Mouse (Mus musculus) liver, adult 2 months (tissue): ENCODE data around the gene Car6. TPM values are rescaled to one million over a fixed set of nuclear protein-coding genes. Genes with fewer than 3 reads are reported as not detected.
A peak's percentile ranks its signal among the peaks of the same experiment; 100 is the strongest.

ENCODE experiments used
- DNase-seq: peaks from one replicate; pipeline ENCODE4 v3.0.0-alpha.2; 2011; ENCODE audit warnings: low read depth, low spot score; ENCODE audit errors: extremely low read depth
- H3K27ac ChIP-seq: fragments of 200-500 bp; replicated peaks from 2 replicates; pipeline ENCODE4 v1.5.1; 2012; ENCODE audit warnings: low read depth, mild to moderate bottlenecking, control low read depth, inconsistent platforms, low read length; ENCODE audit not compliant: insufficient read depth
- H3K27me3 ChIP-seq: fragments of 200-500 bp; 2 replicates; pipeline ENCODE4 v1.6.1; 2012; ENCODE audit warnings: mild to moderate bottlenecking, moderate library complexity, low read length, inconsistent platforms; ENCODE audit not compliant: control insufficient read depth, insufficient read depth
- H3K36me3 ChIP-seq: fragments of 200-500 bp; 2 replicates; pipeline ENCODE4 v1.6.1; 2012; ENCODE audit warnings: low read length, inconsistent platforms; ENCODE audit not compliant: control insufficient read depth, insufficient read depth
- H3K4me1 ChIP-seq: fragments of 200-500 bp; 2 replicates; pipeline ENCODE4 v1.6.1; 2011; ENCODE audit warnings: low read length; ENCODE audit not compliant: control insufficient read depth, insufficient read depth
- H3K4me3 ChIP-seq: fragments of 200-500 bp; 2 replicates; pipeline ENCODE4 v1.5.1; 2011; ENCODE audit warnings: low read depth, mild to moderate bottlenecking, control low read depth, low read length, moderate library complexity; ENCODE audit not compliant: insufficient read depth
- H3K79me2 ChIP-seq: fragments of 200-500 bp; 2 replicates; pipeline ENCODE4 v1.6.1; 2012; ENCODE audit warnings: inconsistent platforms, mild to moderate bottlenecking, low read length, moderate library complexity; ENCODE audit not compliant: control insufficient read depth, insufficient read depth
- H3K9ac ChIP-seq: fragments of 200-500 bp; 2 replicates; pipeline ENCODE4 v1.6.1; 2012; ENCODE audit warnings: low read depth, mild to moderate bottlenecking, control low read depth, inconsistent platforms, low read length
- CTCF ChIP-seq: fragments of 200-500 bp; IDR thresholded peaks from 2 replicates; pipeline ENCODE4 v1.5.1; 2011; ENCODE audit warnings: low read depth, low read length, control low read depth
- POLR2A ChIP-seq: fragments of 200-500 bp; IDR thresholded peaks from 2 replicates; pipeline ENCODE4 v1.6.1; 2011; ENCODE audit warnings: low read length, control low read depth; ENCODE audit not compliant: insufficient read depth; ENCODE audit errors: extremely low read depth
- WGBS: fragments of 180-500 bp; shearing (Covaris S2); methylation state at CpG from one replicate; pipeline ENCODE4 v1.1.7; 2018; 5-methylcytosine and 5-hydroxymethylcytosine counted together
- polyA plus RNA-seq: library from polyadenylated mRNA; depleted of rRNA; stranded (reverse); fragments of >200 nt; gene quantifications from 2 replicates; pipeline ENCODE4 v1.2.3, GENCODE M21; 2012
- total RNA-seq: library from RNA; depleted of rRNA; stranded (reverse); fragments of >200 nt; gene quantifications from 2 replicates; pipeline ENCODE4 v1.2.3, GENCODE M21; 2014

The Car6 gene
- total and polyA plus RNA-seq, 2 experiments: not detected

DNA sequence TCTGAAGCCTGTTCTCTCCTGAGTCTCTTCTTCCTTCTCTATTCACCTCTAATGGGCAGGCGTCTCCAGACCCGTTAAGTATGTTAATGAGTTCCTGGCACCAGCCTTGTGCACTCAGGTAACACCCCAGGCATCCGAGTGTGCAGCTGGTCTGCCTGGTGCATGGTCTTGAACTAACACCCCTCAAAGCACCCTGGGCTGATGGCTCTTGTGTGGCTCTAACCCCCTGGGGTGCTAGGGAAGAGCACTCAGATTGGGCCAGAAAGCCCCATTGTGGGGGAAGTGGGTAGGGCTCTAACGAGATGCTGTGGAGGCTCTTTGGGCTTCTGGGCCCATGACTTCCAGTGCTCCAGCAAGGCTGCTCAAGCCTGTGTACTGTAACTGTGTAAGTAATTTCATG is 40.6 kb upstream of the Car6 start:
- peaks cover 61% of the 10 kb centered on the region for H3K36me3 ChIP-seq
- H3K79me2 ChIP-seq: peaks cover 13% of the 10 kb centered on the region
- WGBS: 83% methylated on average over 4 of the region's 4 CpGs
- TF ChIP-seq CTCF (no peak), POLR2A (no peak)
- DNase-seq: no peak
- H3K9ac ChIP-seq: peak overlapping the region; percentile 8; the same call in 1 of the 2 replicates
- H3K27ac ChIP-seq: no peak overlapping the region
- no peak overlapping the region for H3K4me3 ChIP-seq
- no peaks in the 10 kb centered on the region for H3K27me3 ChIP-seq
- H3K4me1 ChIP-seq: peaks cover 20% of the 10 kb centered on the region

DNA sequence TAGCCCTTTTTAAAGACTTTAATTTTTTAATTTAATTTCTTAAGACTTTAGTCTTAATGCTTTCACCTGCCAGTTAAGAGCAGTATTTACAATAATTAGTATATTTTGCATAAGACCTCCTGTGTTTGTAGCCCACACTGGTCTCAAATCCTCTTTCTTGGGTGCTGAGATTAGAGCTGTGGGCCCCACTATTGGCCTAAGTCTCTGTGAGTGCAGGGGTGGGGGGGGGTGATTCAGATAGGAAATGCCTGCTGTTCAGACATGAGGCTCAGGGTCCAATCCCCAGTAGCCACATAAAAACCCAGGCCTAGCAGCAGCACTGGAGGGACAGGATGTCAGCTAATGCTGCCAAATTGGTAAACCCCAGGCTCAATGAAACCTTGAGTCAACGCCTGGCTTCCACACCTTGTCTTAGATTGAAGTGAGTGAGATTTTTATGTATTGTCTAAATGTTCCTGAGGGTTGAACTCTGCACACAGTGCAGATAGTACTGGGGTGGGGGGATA is 39.3 kb upstream of the Car6 start:
- Histone ChIP-seq H3K79me2 (peaks cover 13% of the 10 kb centered on the region), H3K4me3 (no peak overlapping the region), H3K27ac (no peak overlapping the region), H3K4me1 (peaks cover 24% of the 10 kb centered on the region), H3K36me3 (peaks cover 51% of the 10 kb centered on the region), H3K27me3 (no peaks in the 10 kb centered on the region), H3K9ac (no peak overlapping the region)
- no peak for DNase-seq
- no peak for TF ChIP-seq POLR2A
- TF ChIP-seq CTCF: no peak
- 77% methylated on average over 1 of the region's 1 CpGs for WGBS

DNA sequence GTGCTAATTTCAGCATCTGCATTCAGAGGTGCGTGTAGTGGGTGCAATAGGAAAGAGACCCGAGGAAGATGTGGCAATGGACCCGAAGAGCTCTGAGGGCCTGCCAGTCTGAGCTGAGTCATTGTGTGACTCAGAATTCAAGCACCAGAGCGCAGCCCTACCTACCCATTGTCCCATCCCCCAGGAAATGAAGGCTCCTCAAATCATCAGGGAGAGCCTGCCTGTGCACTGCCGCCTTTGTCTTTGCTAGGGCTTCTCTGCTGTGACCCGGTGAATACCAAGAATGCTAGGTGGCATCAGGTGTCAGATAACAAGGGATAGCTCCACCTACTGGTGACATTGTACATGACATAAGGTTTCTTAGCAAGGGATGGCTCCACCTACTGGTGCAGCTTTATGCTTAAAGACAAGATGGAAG is 38.8 kb upstream of the Car6 start:
- Histone ChIP-seq H3K27me3 (no peaks in the 10 kb centered on the region), H3K9ac (no peak overlapping the region), H3K36me3 (peaks cover 49% of the 10 kb centered on the region), H3K4me1 (peaks cover 25% of the 10 kb centered on the region), H3K4me3 (no peak overlapping the region), H3K27ac (peak overlapping the region; percentile 33; the same call in 1 of the 2 replicates), H3K79me2 (peaks cover 13% of the 10 kb centered on the region)
- DNase-seq: peak; percentile 91
- TF ChIP-seq POLR2A (no peak), CTCF (peak; percentile 60)
- WGBS: 8% methylated on average over 6 of the region's 6 CpGs

DNA sequence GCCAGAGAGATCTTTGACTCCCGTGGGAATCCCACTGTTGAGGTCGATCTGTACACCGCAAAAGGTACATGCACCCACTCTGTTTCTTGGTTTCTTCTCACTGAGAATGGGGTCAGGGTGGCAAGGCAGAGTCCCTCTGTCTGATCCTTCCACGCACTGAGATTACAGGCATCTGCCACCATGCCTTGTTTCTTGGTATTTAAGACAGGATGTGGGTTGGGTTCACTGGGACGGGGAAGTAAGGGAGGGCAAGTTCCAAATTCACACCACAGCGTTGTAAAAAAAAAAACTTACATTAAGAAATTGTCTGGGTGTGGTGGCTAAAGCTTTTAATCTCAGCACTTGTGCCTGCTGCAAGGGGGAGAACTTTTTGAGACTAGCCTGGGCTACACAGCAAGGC is 38.4 kb upstream of the Car6 start:
- peaks cover 13% of the 10 kb centered on the region for H3K79me2 ChIP-seq
- TF ChIP-seq CTCF: no peak
- TF ChIP-seq POLR2A: no peak
- no peak for DNase-seq
- peaks cover 44% of the 10 kb centered on the region for H3K36me3 ChIP-seq
- H3K27me3 ChIP-seq: no peaks in the 10 kb centered on the region
- no peak overlapping the region for H3K4me3 ChIP-seq
- peak overlapping the region; percentile 29; the same call in 1 of the 2 replicates for H3K9ac ChIP-seq
- WGBS: 33% methylated on average over 6 of the region's 6 CpGs
- no peak overlapping the region for H3K27ac ChIP-seq
- peaks cover 25% of the 10 kb centered on the region for H3K4me1 ChIP-seq

DNA sequence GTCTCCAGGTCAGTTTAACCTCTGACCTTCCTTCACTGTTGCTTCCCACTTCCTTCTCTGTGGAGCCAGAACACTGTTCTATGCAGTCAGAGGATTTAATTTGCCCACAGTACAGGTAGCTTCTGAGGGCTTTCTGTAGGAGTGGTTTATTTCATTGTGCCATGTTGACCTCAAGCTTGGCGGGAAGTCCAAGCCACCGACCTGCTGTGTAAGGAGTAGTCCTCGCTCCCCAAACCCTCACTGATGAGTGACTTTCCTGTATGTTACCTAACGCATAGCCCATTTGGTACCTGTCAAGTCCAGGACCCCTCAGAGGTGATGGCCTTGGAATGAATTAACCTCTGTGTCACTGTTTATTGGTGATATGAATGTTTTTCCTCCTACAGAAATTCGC is 38.0 kb upstream of the Car6 start:
- Histone ChIP-seq H3K4me3 (no peak overlapping the region), H3K36me3 (peaks cover 41% of the 10 kb centered on the region), H3K27ac (peak overlapping the region; percentile 4; the same call in 1 of the 2 replicates), H3K4me1 (peaks cover 25% of the 10 kb centered on the region), H3K27me3 (no peaks in the 10 kb centered on the region), H3K9ac (peak overlapping the region; percentile 4), H3K79me2 (peaks cover 13% of the 10 kb centered on the region)
- no peak for TF ChIP-seq CTCF
- no peak for TF ChIP-seq POLR2A
- WGBS: 45% methylated on average over 5 of the region's 5 CpGs
- no peak for DNase-seq

DNA sequence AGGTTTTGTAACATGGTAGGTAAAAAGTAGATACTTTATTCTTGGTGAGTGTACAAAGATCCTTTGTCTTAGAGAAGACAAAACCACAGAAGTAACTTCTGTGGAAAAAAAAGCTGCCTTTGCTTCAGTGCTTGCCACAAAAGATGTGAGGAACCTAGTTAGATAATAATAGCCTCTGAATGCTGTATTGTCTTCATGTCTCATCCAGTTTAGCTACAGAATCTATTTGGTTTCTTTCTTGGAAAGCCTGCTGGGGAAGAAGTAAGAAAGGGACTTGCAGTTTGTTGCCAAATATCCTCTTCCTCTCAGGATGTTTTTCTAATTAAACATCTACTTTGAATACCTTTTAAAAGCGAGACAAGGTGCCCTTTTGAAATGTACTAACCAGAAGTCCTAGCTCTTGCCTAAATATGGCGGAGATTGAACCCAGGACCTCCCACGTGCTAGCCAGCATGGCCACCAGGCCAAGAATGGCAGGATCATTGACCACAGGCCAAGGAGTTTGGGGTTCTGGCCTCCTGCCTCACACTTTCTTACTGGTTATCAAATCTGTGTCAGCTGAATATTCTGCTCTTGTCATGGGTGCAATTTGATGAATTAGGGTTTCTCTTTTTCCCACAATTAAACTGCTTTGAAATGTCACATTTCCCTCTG is 37.4 kb upstream of the Car6 start:
- H3K4me1 ChIP-seq: peaks cover 25% of the 10 kb centered on the region
- TF ChIP-seq CTCF (no peak), POLR2A (no peak)
- peaks cover 13% of the 10 kb centered on the region for H3K79me2 ChIP-seq
- peak overlapping the region; percentile 4 for H3K9ac ChIP-seq
- DNase-seq: peak; percentile 62
- peak overlapping the region; percentile 66; the same call in 1 of the 2 replicates for H3K4me3 ChIP-seq
- no peaks in the 10 kb centered on the region for H3K27me3 ChIP-seq
- WGBS: 8% methylated on average over 3 of the region's 3 CpGs
- H3K36me3 ChIP-seq: peaks cover 36% of the 10 kb centered on the region
- H3K27ac ChIP-seq: peak overlapping the region; percentile 4; the same call in 1 of the 2 replicates
